ENCODE assay signal across 28 mouse cellular contexts in genomic region chr2:133040708-133041107, GRCm38 (mm10).
DNase-seq lines count a peak whose midpoint lies in the region; ATAC-seq and TF ChIP-seq lines count a peak whose summit lies in the region.
"Had no signal": no experiment of that assay in that cellular context is flagged by ENCODE, and none has a peak within 500 bp of the region (broad histone marks: within the 10 kb centered on the region; RNA-seq: fewer than 3 reads in every experiment).

No protein-coding gene starts in this region.

- TF ChIP-seq EP300 in liver, postnatal 0 days (IDR thresholded peaks at IDR 0.05; ENCODE audit: low read depth), result no peak

- H3K27me3 ChIP-seq in hindbrain, postnatal 0 days (ENCODE audit: insufficient read depth, low read length), result no peaks in the 10 kb centered on the region
- no peaks in the 10 kb centered on the region for H3K27me3 ChIP-seq in hindbrain, embryonic 16.5 days (replicated peaks; ENCODE audit: control insufficient read depth, insufficient read depth, low read length)
- H3K27me3 ChIP-seq in liver, postnatal 0 days (ENCODE audit: insufficient read depth, low read length), result no peaks in the 10 kb centered on the region
- no peaks in the 10 kb centered on the region for H3K27me3 ChIP-seq in liver, embryonic 11.5 days (replicated peaks; ENCODE audit: control insufficient read depth, insufficient read depth, low read length)
- no peaks in the 10 kb centered on the region for H3K27me3 ChIP-seq in Patski
- H3K27me3 ChIP-seq: embryonic facial prominence, embryonic 15.5 days; forebrain, embryonic 12.5 days; heart, embryonic 12.5 days; hindbrain, embryonic 13.5 days; limb, embryonic 13.5 days; liver, embryonic 12.5 days; midbrain, embryonic 15.5 days had no signal

- no peak for ATAC-seq in hindbrain, postnatal 0 days
- ATAC-seq in hindbrain, embryonic 16.5 days, result no peak
- no peak for ATAC-seq in liver, postnatal 0 days
- no peak for ATAC-seq in liver, embryonic 11.5 days (replicated peaks; ENCODE audit: low FRiP score)
- no peak for ATAC-seq in Patski
- ATAC-seq: inflammation-experienced regulatory T-cells, adult 6 months; liver, embryonic 12.5 days; midbrain, embryonic 15.5 days had no signal

- in situ Hi-C loops in Patski (cut with MboI; ENCODE audit: low pct_unique_long_range_greater_than_20kb), result no loop called here

- no peak overlapping the region for H3K4me3 ChIP-seq in hindbrain, postnatal 0 days (ENCODE audit: low read length)
- H3K4me3 ChIP-seq in hindbrain, embryonic 16.5 days (ENCODE audit: low read length), result no peak overlapping the region
- H3K4me3 ChIP-seq in liver, postnatal 0 days (ENCODE audit: low read depth, low read length), result no peak overlapping the region
- H3K4me3 ChIP-seq in liver, embryonic 11.5 days (ENCODE audit: low read depth, low read length), result no peak overlapping the region
- H3K4me3 ChIP-seq: embryonic facial prominence, embryonic 10.5 days; embryonic facial prominence, embryonic 15.5 days; forebrain, embryonic 12.5 days; heart, embryonic 12.5 days; hindbrain, embryonic 13.5 days; limb, embryonic 13.5 days; liver, embryonic 12.5 days; midbrain, embryonic 15.5 days had no signal

- CTCF ChIA-PET in Patski (lab: Charles Lee), result no interaction called here

- H3K9ac ChIP-seq in hindbrain, postnatal 0 days (replicated peaks; ENCODE audit: low read length), result no peak overlapping the region
- no peak overlapping the region for H3K9ac ChIP-seq in hindbrain, embryonic 16.5 days (ENCODE audit: low read depth, low read length)
- no peak overlapping the region for H3K9ac ChIP-seq in liver, postnatal 0 days (replicated peaks)
- no peak overlapping the region for H3K9ac ChIP-seq in liver, embryonic 11.5 days (ENCODE audit: low read depth, low read length)
- H3K9ac ChIP-seq: embryonic facial prominence, embryonic 15.5 days; forebrain, embryonic 12.5 days; heart, embryonic 12.5 days; hindbrain, embryonic 13.5 days; limb, embryonic 13.5 days; liver, embryonic 12.5 days; midbrain, embryonic 15.5 days had no signal

- WGBS in hindbrain, postnatal 0 days, result 89% methylated on average over 1 of the region's 1 CpGs
- 94% methylated on average over 1 of the region's 1 CpGs for whole genome bisulfite sequencing in hindbrain, embryonic 16.5 days
- WGBS in liver, postnatal 0 days (ENCODE audit: insufficient replicate concordance), result 86% methylated on average over 1 of the region's 1 CpGs
- WGBS in liver, embryonic 11.5 days, result 78% methylated on average over 1 of the region's 1 CpGs

- H3K4me2 ChIP-seq in hindbrain, postnatal 0 days (ENCODE audit: low read depth, low read length), result no peak overlapping the region
- H3K4me2 ChIP-seq in hindbrain, embryonic 16.5 days (ENCODE audit: low read length), result no peak overlapping the region
- H3K4me2 ChIP-seq in liver, postnatal 0 days (ENCODE audit: low read depth, low read length), result no peak overlapping the region
- no peak overlapping the region for H3K4me2 ChIP-seq in liver, embryonic 11.5 days
- H3K4me2 ChIP-seq: embryonic facial prominence, embryonic 15.5 days; forebrain, embryonic 12.5 days; heart, embryonic 12.5 days; hindbrain, embryonic 13.5 days; limb, embryonic 13.5 days; liver, embryonic 12.5 days; midbrain, embryonic 15.5 days had no signal

- no peaks in the 10 kb centered on the region for H3K4me1 ChIP-seq in hindbrain, postnatal 0 days (ENCODE audit: insufficient read depth, low read length)
- H3K4me1 ChIP-seq in hindbrain, embryonic 16.5 days (ENCODE audit: control insufficient read depth, insufficient read depth, low read depth, low read length), result no peaks in the 10 kb centered on the region
- H3K4me1 ChIP-seq in liver, postnatal 0 days (ENCODE audit: insufficient read depth), result no peaks in the 10 kb centered on the region
- no peaks in the 10 kb centered on the region for H3K4me1 ChIP-seq in liver, embryonic 11.5 days (replicated peaks; ENCODE audit: control insufficient read depth, insufficient read depth, low read length)
- H3K4me1 ChIP-seq: embryonic facial prominence, embryonic 10.5 days; embryonic facial prominence, embryonic 15.5 days; forebrain, embryonic 12.5 days; heart, embryonic 12.5 days; hindbrain, embryonic 13.5 days; limb, embryonic 13.5 days; liver, embryonic 12.5 days; midbrain, embryonic 15.5 days had no signal

- TF ChIP-seq CTCF in hindbrain, postnatal 0 days (IDR thresholded peaks at IDR 0.05; ENCODE audit: low read depth), result peak; percentile 45
- TF ChIP-seq CTCF in liver, postnatal 0 days (IDR thresholded peaks at IDR 0.05; ENCODE audit: low read depth), result 0 out of 2 replicates have a peak, but pooled peaks have one; percentile 7
- TF ChIP-seq CTCF in Patski (IDR thresholded peaks at IDR 0.05), result peak; percentile 24

- POLR2A ChIA-PET in Patski (lab: Charles Lee), result no interaction called here

- no peak for DNase-seq in hindbrain, postnatal 0 days (ENCODE audit: low spot score)
- DNase-seq in liver, postnatal 0 days, result no peak
- no peak for DNase-seq in liver, embryonic 11.5 days (ENCODE audit: low spot score)
- no peak for DNase-seq in Patski (ENCODE audit: low read depth, low spot score)
- DNase-seq in T-cell, adult 2 months (ENCODE audit: low spot score), result no peak
- no peak for DNase-seq in adrenal gland, adult 8-10 months
- DNase-seq: adrenal gland, postnatal 25 days; cerebellum, adult 2 months; cerebellum, postnatal 14 days; gastrocnemius, postnatal 14 days; heart, adult 18-20 months; heart, postnatal 4 days; kidney, adult 2 months; lung, adult 18-20 months; lung, postnatal 10 days; right cerebral cortex, postnatal 25 days; thymus, adult 18-20 months; thymus, postnatal 25 days had no signal

- H3K9me3 ChIP-seq in hindbrain, postnatal 0 days (ENCODE audit: low read length), result no peaks in the 10 kb centered on the region
- no peaks in the 10 kb centered on the region for H3K9me3 ChIP-seq in hindbrain, embryonic 16.5 days (ENCODE audit: control insufficient read depth, low read length)
- no peaks in the 10 kb centered on the region for H3K9me3 ChIP-seq in liver, postnatal 0 days (ENCODE audit: low read length)
- no peaks in the 10 kb centered on the region for H3K9me3 ChIP-seq in liver, embryonic 11.5 days (ENCODE audit: control insufficient read depth, low read length)
- H3K9me3 ChIP-seq: embryonic facial prominence, embryonic 10.5 days; embryonic facial prominence, embryonic 15.5 days; forebrain, embryonic 12.5 days; heart, embryonic 12.5 days; hindbrain, embryonic 13.5 days; limb, embryonic 13.5 days; liver, embryonic 12.5 days; midbrain, embryonic 15.5 days had no signal

- no peaks in the 10 kb centered on the region for H3K36me3 ChIP-seq in hindbrain, postnatal 0 days (ENCODE audit: insufficient read depth, low read length)
- H3K36me3 ChIP-seq in hindbrain, embryonic 16.5 days (ENCODE audit: control insufficient read depth, insufficient read depth, low read length), result no peaks in the 10 kb centered on the region
- no peaks in the 10 kb centered on the region for H3K36me3 ChIP-seq in liver, postnatal 0 days (replicated peaks; ENCODE audit: insufficient read depth, low read length)
- H3K36me3 ChIP-seq in liver, embryonic 11.5 days (ENCODE audit: control insufficient read depth, insufficient read depth, low read length), result no peaks in the 10 kb centered on the region
- H3K36me3 ChIP-seq: embryonic facial prominence, embryonic 10.5 days; embryonic facial prominence, embryonic 15.5 days; forebrain, embryonic 12.5 days; heart, embryonic 12.5 days; hindbrain, embryonic 13.5 days; limb, embryonic 13.5 days; liver, embryonic 12.5 days; midbrain, embryonic 15.5 days had no signal

- H3K27ac ChIP-seq in hindbrain, postnatal 0 days, result no peak overlapping the region
- H3K27ac ChIP-seq in hindbrain, embryonic 16.5 days (ENCODE audit: low read depth, low read length), result no peak overlapping the region
- H3K27ac ChIP-seq in liver, postnatal 0 days (ENCODE audit: low read depth), result no peak overlapping the region
- no peak overlapping the region for H3K27ac ChIP-seq in liver, embryonic 11.5 days (ENCODE audit: low read depth, low read length)
- H3K27ac ChIP-seq: embryonic facial prominence, embryonic 10.5 days; embryonic facial prominence, embryonic 15.5 days; forebrain, embryonic 12.5 days; hindbrain, embryonic 13.5 days; limb, embryonic 13.5 days; liver, embryonic 12.5 days; midbrain, embryonic 15.5 days had no signal
